Mouse (Mus musculus): ENCODE measurements around the gene Ccdc188. TPM values are rescaled to one million over a fixed set of nuclear protein-coding genes. Genes with fewer than 3 reads are reported as not detected.

Gene Ccdc188
- total RNA-seq, 2 experiments from 2014 or later: not detected

DNA sequence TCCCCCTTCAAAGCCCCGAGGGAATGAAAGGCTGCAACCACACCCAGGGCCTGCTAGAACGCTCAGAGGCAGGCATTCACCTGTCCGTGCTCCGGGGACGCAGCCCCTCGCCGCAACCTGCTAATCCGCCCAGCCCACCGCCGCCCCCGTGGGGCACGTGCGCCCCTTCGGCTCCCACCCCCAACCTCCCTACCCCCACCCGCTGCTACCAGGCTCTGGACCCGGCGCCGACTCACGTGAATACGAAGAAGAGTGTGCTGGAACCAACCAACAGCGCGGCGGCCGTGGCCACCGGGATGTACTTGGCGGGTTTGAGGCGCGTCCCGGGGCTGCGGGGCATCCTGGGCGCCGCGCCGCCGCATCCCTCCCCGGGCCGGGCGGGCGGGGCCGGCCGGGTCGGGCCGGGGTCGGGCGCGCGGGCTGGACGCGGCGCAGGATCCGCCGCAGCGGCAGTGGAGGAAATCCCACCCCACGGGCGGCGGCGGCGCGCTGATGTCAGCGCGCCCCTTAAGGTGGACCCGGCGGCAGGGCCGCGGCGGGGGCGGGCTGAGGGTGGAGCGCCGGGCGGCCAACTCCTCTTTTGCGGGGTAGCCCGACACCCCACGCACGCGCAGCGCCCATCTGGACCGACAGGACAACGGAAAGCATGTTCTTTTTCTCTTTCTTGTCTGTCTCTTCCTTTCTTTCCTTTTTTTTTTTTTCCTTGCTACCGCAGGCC lies 17.2 kb downstream of the Ccdc188 start, which contains the start of gene Zdhhc8:
TSS of gene Zdhhc8 (minus strand) at position 466 of the 718 bp plus-strand sequence.
- DNase-seq (ENCODE audit: low spot score in 2 of 2): peak; percentile 74 to 83

- DNase-seq (ENCODE audit: low spot score in 2 of 2): peak in 1 of 2 experiments; percentile 63
These were observed 17.8 kb downstream of the Ccdc188 start for GRCm38 (mm10) chr16:18235389-18236065.

DNA sequence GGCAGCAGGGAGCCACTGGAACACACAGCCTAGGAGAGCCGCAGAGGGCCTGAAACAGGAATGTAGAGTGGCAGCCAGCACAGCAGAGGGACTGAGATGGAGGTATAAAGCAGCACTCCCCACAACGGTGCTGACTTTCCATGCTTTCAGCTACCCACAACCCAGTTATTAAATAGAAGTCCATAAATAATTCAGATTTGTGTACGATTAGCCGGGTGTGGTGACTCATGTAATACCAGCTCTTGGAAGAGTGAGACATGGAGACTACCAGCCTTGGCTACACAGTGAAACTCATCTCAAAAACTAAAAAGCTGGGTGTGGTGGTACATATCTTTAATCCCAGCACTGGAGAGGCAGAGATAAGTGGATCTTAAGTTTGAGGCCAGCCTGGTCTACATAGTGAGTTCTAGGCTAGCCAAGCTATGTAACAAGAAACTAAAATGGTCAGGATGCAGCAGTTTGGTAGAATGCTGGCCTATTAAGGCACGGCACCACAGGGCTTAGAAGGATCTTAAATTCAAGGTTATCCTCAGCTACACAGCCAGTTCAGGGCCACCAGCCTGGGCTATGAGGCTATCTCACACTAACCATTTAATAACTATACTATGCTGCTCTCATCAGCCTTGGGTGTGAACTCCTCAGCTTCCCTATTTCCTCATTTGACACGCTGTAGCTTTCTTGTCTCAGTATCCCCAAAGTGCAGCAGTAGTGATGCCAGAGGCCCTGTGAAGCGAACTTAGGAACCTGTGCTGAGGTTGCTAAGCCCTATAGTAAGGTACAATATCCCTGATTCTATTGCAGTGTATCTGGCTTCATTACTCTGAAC lies 19.2 kb downstream of the Ccdc188 start:
- no peak for DNase-seq (ENCODE audit: low spot score in 2 of 2)

DNA sequence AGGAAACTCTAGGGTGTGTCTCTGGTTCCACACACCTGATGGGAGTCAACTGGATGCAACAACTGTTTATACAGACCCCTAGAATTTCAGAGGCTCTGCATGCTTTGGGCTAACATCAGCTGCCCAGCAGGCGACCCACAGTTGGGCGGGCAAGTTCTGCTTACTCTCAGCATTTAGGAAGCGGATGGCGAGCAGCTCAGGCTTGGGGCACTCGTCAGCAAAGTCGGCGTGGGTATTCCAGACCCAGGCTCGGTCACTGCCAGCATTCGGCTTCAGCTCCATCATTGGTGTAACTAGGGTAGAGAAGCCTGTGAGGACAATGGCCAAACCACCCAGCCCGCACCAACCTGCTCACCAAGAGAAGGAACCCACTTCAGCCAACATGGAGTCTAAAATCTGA lies 23.9 kb downstream of the Ccdc188 start:
- no peak for DNase-seq (ENCODE audit: low spot score in 2 of 2)

- peak in 1 of 2 experiments; percentile 33 for DNase-seq (ENCODE audit: low spot score in 2 of 2)
These were observed 30.1 kb downstream of the Ccdc188 start for GRCm38 (mm10) chr16:18247521-18248399.

- peak; percentile 98 to 99 for DNase-seq (ENCODE audit: low spot score in 2 of 2)
These were observed 31.0 kb downstream of the Ccdc188 start, which contains the start of the genes Trmt2a and Ranbp1 for GRCm38 (mm10) chr16:18248433-18249363. Trmt2a (plus strand) TSS chr16:18248679. Ranbp1 (minus strand) TSS chr16:18248732.

- DNase-seq (ENCODE audit: low spot score in 2 of 2): peak in 1 of 2 experiments; percentile 60
These were observed 31.8 kb downstream of the Ccdc188 start for GRCm38 (mm10) chr16:18249364-18249967.

GRCm38 (mm10) chr16:18250231-18250630 lies 32.6 kb downstream of the Ccdc188 start:
- DNase-seq (ENCODE audit: low spot score in 2 of 2): no peak

- DNase-seq (ENCODE audit: low spot score in 2 of 2): no peak
These were observed 33.4 kb downstream of the Ccdc188 start for GRCm38 (mm10) chr16:18250828-18251790.

DNA sequence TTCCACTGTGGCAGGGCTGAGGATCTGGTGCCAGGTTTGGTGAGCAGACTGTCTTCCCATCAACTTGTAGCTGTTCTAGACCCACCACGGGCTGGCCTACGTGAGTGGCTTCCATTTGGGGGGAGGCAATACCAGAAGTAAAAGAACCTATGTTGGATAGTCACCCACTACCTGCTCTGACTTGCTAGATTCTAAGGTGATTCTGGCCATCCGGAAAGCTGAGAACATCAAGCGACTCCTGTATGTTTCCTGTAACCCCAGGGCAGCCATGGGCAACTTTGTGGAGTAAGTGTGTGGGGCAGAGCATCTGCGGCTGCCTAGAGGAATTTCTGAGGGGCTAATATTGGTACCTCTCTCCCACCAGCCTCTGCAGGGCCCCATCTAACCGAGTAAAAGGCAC lies 35.1 kb downstream of the Ccdc188 start:
- no peak for DNase-seq (ENCODE audit: low spot score in 2 of 2)

DNA sequence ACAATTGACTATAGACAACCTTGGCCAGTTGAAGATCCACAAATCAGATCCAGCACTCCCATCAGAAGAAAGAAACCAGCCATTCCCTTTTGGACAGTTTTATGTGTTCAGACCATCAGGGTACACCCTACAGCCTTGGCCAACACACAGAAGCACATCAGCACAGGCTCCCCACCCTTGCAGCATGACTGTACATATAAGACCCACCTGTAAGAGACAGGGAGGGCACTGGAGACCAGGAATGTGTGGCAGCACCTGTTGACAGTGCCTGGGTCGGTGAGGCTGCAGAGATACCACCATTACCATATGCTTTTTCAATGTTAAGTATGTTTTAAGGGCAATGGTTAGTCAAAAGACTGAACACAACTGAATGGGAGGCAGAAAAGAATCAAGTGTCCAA lies 36.2 kb downstream of the Ccdc188 start:
- DNase-seq (ENCODE audit: low spot score in 2 of 2): no peak

- no peak for DNase-seq (ENCODE audit: low spot score in 2 of 2)
These were observed 40.5 kb downstream of the Ccdc188 start, which contains the start of gene Gm49776 for GRCm38 (mm10) chr16:18258221-18258620. Gm49776 (minus strand) TSS chr16:18258321.

- DNase-seq (ENCODE audit: low spot score in 2 of 2): no peak
These were observed 47.3 kb downstream of the Ccdc188 start for GRCm38 (mm10) chr16:18265024-18265423.

DNA sequence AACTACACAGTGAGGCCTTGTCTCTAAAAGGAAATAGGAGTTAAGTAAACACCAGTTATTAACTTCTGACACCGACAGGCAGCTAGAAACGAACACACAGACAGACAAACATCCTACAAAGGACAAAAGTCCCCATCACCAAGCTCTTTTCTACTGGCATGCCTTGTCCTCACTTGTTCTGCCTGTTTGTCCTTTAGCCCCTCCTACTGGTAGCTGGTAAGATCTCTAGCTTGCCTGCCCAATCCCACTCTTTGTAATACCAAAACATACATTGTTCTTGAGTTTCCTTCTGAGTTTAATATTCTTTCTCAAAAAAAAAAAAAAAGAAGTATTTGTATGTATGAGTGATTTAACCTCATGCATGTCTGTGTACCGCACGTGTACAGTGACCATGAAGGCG lies 50.5 kb downstream of the Ccdc188 start:
- no peak for DNase-seq (ENCODE audit: low spot score in 2 of 2)

Data from gastrocnemius, postnatal 4 days (tissue).